Mouse (Mus musculus) kidney, adult 8-10 months (tissue): ENCODE measurements around the gene Arfgap1.
A peak's percentile ranks its signal among the peaks of the same experiment; 100 is the strongest.

ENCODE experiments used
- DNase-seq, 2 experiments: peaks; one replicate each; pipeline ENCODE4 v3.0.0; 2022

Gene Arfgap1

DNA sequence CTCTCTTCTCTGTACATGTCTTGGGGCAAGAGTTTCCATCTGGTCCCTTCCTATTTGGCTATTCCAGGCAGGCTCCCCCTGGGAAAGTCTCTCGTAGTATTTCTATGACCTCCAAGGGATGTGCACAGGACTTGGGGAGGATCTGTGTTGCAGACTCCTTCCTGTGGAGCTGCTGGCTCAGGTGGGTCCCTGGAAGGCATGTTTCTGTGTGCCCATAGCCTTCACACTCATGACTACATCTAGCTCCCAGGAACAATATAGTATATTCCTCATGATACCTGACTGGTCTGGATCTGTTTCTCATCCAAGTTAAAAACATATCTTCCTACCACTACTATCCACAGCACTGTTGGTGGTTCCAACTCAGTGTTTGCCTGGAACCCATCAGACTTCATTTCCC, 20.0 kb downstream of the Arfgap1 start:
- DNase-seq: no peak

DNA sequence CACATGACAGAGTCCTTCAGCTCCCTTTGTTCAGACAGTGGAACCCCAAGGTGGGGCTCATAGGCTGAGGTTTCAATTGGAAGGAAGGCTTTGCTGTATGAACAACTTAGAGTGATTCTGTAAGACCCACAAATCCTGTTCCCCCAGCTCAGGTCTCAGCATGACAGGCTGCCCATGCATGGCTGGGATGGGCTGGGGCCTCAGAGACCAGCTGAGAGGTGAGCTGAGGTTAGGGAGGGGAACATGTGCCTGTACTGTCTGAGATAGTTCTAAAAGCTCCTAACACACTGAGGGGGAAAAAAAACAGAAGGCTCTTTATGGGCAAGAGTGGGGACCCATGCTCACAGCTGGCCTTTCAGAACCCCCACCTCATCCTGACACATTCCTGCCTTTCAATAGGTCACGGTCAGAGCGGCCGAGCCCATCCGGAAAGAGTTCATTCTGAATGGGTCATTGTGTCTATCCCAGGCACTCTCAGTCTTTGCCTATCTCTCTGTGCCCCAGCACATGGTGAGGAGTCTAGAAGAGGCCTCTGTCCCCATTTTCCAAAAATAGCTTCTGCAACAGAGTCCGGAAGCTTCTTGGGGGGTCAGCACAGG, 20.5 kb downstream of the Arfgap1 start:
- no peak for DNase-seq

GRCm38 (mm10) chr2:180988347-180988913, 21.4 kb downstream of the Arfgap1 start:
- no peak for DNase-seq

DNA sequence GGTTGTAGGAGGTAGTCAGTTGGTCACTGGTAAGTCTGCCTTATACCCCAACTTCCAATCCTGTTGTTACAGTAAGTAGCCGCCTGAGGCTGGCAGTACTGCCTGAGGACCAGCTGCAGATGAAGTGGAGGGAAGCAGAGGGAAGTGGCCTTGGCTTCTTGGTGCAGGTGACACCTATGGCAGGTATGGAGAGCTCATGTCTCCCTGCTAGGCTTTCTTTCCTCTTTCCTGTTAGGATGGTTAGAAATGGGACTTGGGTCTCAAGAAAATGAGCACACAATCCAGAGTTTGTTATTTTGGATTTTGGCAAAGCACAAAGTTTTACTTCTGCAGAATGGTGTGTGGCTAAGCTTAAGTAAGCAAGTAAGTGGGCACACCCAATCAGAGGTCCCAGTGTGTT, 21.9 kb downstream of the Arfgap1 start:
- no peak for DNase-seq

GRCm38 (mm10) chr2:180990347-180990746, 23.3 kb downstream of the Arfgap1 start:
- no peak for DNase-seq

GRCm38 (mm10) chr2:180994360-180994759, 27.3 kb downstream of the Arfgap1 start:
- no peak for DNase-seq

DNA sequence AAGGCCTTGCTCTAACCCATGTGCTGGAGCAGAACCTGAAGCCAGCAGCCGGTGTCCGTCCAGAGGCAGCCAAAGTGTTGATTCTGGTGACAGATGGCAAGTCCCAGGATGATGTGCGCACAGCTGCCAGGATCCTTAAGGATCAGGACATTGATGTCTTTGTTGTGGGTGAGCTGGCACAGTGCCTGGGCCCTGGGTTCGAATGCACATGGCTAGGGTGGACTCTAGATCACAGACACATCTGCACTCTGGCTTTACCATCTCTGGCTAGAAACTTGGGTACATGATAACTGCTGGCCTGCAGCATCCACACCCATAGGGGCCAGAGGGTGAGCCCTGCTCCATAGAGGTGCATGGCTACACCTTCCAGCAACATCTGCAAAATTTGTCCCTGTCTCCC, 28.4 kb downstream of the Arfgap1 start:
- no peak for DNase-seq

GRCm38 (mm10) chr2:180996436-180996835, 29.4 kb downstream of the Arfgap1 start:
- DNase-seq: peak; percentile 21 to 44

GRCm38 (mm10) chr2:180996905-180997304, 29.9 kb downstream of the Arfgap1 start:
- DNase-seq: no peak

- DNase-seq: peak in 1 of 2 experiments; percentile 19
These were observed 40.0 kb downstream of the Arfgap1 start for GRCm38 (mm10) chr2:181007054-181007453.

DNA sequence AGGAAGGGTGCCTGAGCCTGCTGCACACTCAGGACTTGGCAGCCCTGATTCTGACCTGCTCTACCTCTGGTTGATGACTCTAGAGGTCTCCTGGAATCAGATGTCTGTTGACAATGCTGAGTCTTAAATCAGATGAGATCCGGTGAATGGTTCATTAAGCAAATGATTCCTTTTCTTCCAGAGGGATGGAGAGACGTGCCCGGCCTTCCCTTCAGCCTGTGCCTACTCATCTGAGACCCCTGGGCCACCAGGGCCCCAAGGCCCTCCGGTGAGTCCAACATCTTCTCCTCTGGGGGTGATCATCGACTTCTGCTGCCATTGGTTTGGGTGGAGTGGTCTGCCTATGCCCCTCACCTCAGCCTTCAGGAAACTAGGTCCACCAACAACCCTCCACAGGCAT, 41.3 kb downstream of the Arfgap1 start:
- no peak for DNase-seq

GRCm38 (mm10) chr2:181031406-181031934, 64.4 kb downstream of the Arfgap1 start:
- DNase-seq: no peak
